In the genomic region with DNA sequence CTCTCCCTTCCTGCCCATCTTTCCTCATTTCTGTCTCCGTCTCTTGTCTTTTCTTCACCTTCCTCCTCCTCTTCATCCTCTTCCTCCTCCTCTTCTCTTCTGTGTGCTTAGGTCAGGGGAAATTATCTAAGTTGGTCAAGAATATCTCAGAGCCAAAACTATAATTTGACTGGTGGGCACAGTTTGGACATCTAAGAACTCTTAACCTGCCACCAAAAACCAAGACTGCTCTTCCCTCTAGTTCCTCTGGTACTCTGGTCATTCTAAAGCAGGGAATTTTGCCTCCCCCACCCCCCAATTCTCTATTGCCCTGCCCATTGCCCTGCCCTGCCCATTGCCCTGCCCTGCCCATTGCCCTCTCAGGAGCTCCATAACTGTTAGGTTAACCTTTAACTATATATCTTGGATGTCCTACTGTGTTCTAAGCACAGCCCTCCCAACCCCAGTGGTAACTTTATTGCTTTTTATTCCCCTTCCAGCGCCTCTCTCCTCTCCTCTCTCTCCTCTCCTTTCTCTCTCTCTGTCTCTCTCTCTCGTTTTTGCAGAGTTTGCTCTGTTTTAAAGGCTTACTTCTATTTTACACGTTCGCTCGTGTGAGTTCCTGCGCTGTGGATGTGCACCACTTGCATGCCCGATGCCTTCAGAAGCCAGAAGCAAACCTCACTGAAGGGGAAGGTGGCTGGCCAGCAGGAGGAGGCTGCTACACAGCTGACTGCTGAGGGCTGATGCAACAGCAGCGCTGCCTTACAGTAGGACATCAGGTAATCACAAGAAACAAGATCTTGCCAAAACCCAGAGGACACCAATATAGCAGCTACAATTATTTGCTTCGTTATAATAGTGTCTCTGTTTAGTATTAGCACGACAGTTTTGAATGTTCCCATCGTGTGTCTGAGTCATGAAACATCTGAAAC, we compare ENCODE assay signal across 21 mouse cellular contexts. TPM values are rescaled to one million over a fixed set of nuclear protein-coding genes. Genes with fewer than 3 reads are reported as not detected.
DNase-seq lines count a peak whose midpoint lies in the region; ATAC-seq and TF ChIP-seq lines count a peak whose summit lies in the region.
"Had no signal": no experiment of that assay in that cellular context is flagged by ENCODE, and none has a peak within 500 bp of the region (broad histone marks: within the 10 kb centered on the region; RNA-seq: fewer than 3 reads in every experiment).

No protein-coding gene starts in this region.

- H3K4me1 ChIP-seq in G1E (ENCODE audit: insufficient read depth, low read depth, low read length), result peaks cover 26% of the 10 kb centered on the region
- H3K4me1 ChIP-seq in intestine, embryonic 15.5 days (replicated peaks), result 0 out of 2 replicates have a peak, but pooled peaks cover 3% of the 10 kb centered on the region
- H3K4me1 ChIP-seq: forebrain, embryonic 10.5 days; heart, embryonic 10.5 days; limb, embryonic 13.5 days; midbrain, embryonic 10.5 days had no signal

- H3K36me3 ChIP-seq in G1E (replicated peaks), result no peaks in the 10 kb centered on the region
- no peaks in the 10 kb centered on the region for H3K36me3 ChIP-seq in intestine, embryonic 15.5 days
- H3K36me3 ChIP-seq: forebrain, embryonic 10.5 days; heart, embryonic 10.5 days; limb, embryonic 13.5 days; midbrain, embryonic 10.5 days had no signal

- H3K9me3 ChIP-seq in G1E (replicated peaks), result no peaks in the 10 kb centered on the region
- H3K9me3 ChIP-seq in intestine, embryonic 15.5 days, result no peaks in the 10 kb centered on the region
- H3K9me3 ChIP-seq: forebrain, embryonic 10.5 days; heart, embryonic 10.5 days; limb, embryonic 13.5 days; midbrain, embryonic 10.5 days had no signal

- H3K4me2 ChIP-seq in intestine, embryonic 15.5 days (replicated peaks), result no peak overlapping the region; the same call in 1 of the 2 replicates
- H3K4me2 ChIP-seq: limb, embryonic 13.5 days had no signal

- no peak overlapping the region for H3K9ac ChIP-seq in intestine, embryonic 15.5 days
- H3K9ac ChIP-seq: forebrain, postnatal 0 days; limb, embryonic 13.5 days had no signal

- H3K27me3 ChIP-seq in G1E (ENCODE audit: insufficient read depth, low read length), result no peaks in the 10 kb centered on the region
- H3K27me3 ChIP-seq in intestine, embryonic 15.5 days (replicated peaks), result no peaks in the 10 kb centered on the region
- H3K27me3 ChIP-seq: limb, embryonic 13.5 days had no signal

- H3K27ac ChIP-seq in intestine, embryonic 15.5 days, result peak overlapping the region; percentile 60; the same call in 1 of the 2 replicates
- H3K27ac ChIP-seq: forebrain, embryonic 10.5 days; heart, embryonic 10.5 days; limb, embryonic 13.5 days; midbrain, embryonic 10.5 days had no signal

- no peak for ATAC-seq in G1E (ENCODE audit: extremely low read depth, insufficient number of reproducible peaks, low FRiP score, poor library complexity, severe bottlenecking)
- ATAC-seq in intestine, embryonic 15.5 days, result peak; percentile 83
- peak; percentile 52; the same call in 1 of the 2 replicates for ATAC-seq in megakaryocyte progenitor cell, adult 5-6 weeks (replicated peaks; ENCODE audit: poor library complexity)
- ATAC-seq: forebrain, postnatal 0 days had no signal

- peak overlapping the region; percentile 20; the same call in 1 of the 2 replicates for H3K4me3 ChIP-seq in G1E (ENCODE audit: low read depth, low read length)
- no peak overlapping the region for H3K4me3 ChIP-seq in intestine, embryonic 15.5 days (replicated peaks)
- H3K4me3 ChIP-seq: forebrain, embryonic 10.5 days; heart, embryonic 10.5 days; limb, embryonic 13.5 days; midbrain, embryonic 10.5 days had no signal

- DNase-seq in 416B (ENCODE audit: low read depth), result peak; percentile 74
- no peak for DNase-seq in G1E (ENCODE audit: low spot score)
- DNase-seq in lung, postnatal 4 days, result no peak
- DNase-seq in ovary, adult 18-20 months (ENCODE audit: low spot score), result no peak
- DNase-seq in kidney, postnatal 36 days, result no peak
- DNase-seq in thymus, postnatal 36 days, result no peak
- DNase-seq: adrenal gland, adult 2 months; cerebellum, postnatal 14 days; embryo, embryonic 11 days; forebrain, postnatal 0 days; kidney, postnatal 4 days; layer of hippocampus, postnatal 36 days; lung, adult 2 months; right cerebral cortex, adult 18-20 months; thymus, postnatal 4 days had no signal

- 60% methylated on average over 12 of the region's 12 CpGs for WGBS in intestine, embryonic 15.5 days

- no peak for TF ChIP-seq CTCF in G1E (IDR thresholded peaks at IDR 0.05; ENCODE audit: low read depth, low read length)

RNA-seq across cellular contexts. Expression of a gene that starts 6.9 kb away (rescaled TPM):
- 371 and 441 TPM in 2 replicates for total RNA-seq in G1E (2014; fragmentation: Nextera tagmentation)
- total RNA-seq in G1E (2017), result 386 and 434 TPM in 2 replicates
- polyA plus RNA-seq in G1E (2012), result 22.9 and 26.0 TPM in 2 replicates
- 50.2 and 54.9 TPM in 2 replicates for polyA plus RNA-seq in intestine, embryonic 15.5 days (2015; fragmentation: Nextera tagmentation; extraction: Ambion mirVana)
- total RNA-seq in megakaryocyte progenitor cell, adult 5-6 weeks (2015), result 215 and 245 TPM in 2 replicates
- total RNA-seq in megakaryocyte progenitor cell, adult 5-6 weeks (2017), result 189 and 232 TPM in 2 replicates

RNA-seq across cellular contexts. Expression of a gene that starts 58.3 kb away (rescaled TPM):
- 182 and 208 TPM in 2 replicates for total RNA-seq in G1E (2014; fragmentation: Nextera tagmentation)
- 83.1 and 96.7 TPM in 2 replicates for total RNA-seq in G1E (2017)
- polyA plus RNA-seq in G1E (2012), result 31.8 and 32.1 TPM in 2 replicates
- 21.5 and 25.0 TPM in 2 replicates for polyA plus RNA-seq in intestine, embryonic 15.5 days (2015; fragmentation: Nextera tagmentation; extraction: Ambion mirVana)
- 39.1 and 39.8 TPM in 2 replicates for total RNA-seq in megakaryocyte progenitor cell, adult 5-6 weeks (2015)
- 22.2 and 30.3 TPM in 2 replicates for total RNA-seq in megakaryocyte progenitor cell, adult 5-6 weeks (2017)
